Mouse (Mus musculus) CH12.LX (cell line): ENCODE data around the gene Gm27029. TPM values are rescaled to one million over a fixed set of nuclear protein-coding genes. Genes with fewer than 3 reads are reported as not detected.

Experiments used
- DNase-seq: peaks from one replicate; pipeline ENCODE4 v3.0.0-alpha.2; 2013; ENCODE audit errors: extremely low read depth
- H3K27ac ChIP-seq: 2 replicates; pipeline ENCODE4 v1.5.1; 2012; ENCODE audit warnings: low read depth, mild to moderate bottlenecking, control low read depth, moderate library complexity; ENCODE audit not compliant: insufficient read depth
- H3K27me3 ChIP-seq: replicated peaks from 2 replicates; pipeline ENCODE3; 2012; ENCODE audit warnings: inconsistent platforms
- H3K36me3 ChIP-seq, 2 experiments: replicated peaks in 1 of 2; 2 replicates each; pipeline versions ENCODE3 to v1.6.1; 2012; ENCODE audit warnings: inconsistent platforms in 1 of 2, low read length in 1 of 2, mild to moderate bottlenecking in 1 of 2, mixed read lengths in 1 of 2, moderate library complexity in 1 of 2; ENCODE audit not compliant: control insufficient read depth in 1 of 2, insufficient read depth in 1 of 2
- H3K4me1 ChIP-seq, 2 experiments: 2 replicates each; pipeline ENCODE4 v1.6.1; 2012; ENCODE audit warnings: inconsistent platforms in 1 of 2, moderate library complexity in 1 of 2; ENCODE audit not compliant: insufficient read depth in 2 of 2, control insufficient read depth in 1 of 2
- H3K4me2 ChIP-seq: 2 replicates; pipeline ENCODE4 v1.6.1; 2012; ENCODE audit warnings: low read depth, mild to moderate bottlenecking, control low read depth; ENCODE audit not compliant: poor library complexity, insufficient read depth, severe bottlenecking
- H3K4me3 ChIP-seq, 3 experiments: fragments of 150-350 bp in 1 of 3; sonication (generic) in 1 of 3; replicated peaks in 1 of 3; 2 replicates each; pipeline versions ENCODE3 to v1.5.1; 2011 to 2012; ENCODE audit warnings: low read depth in 2 of 3, low read length in 2 of 3, mild to moderate bottlenecking in 2 of 3, moderate library complexity in 2 of 3, control low read depth in 1 of 3, improper control_type of control experiment in 1 of 3, inconsistent platforms in 1 of 3, mixed read lengths in 1 of 3; ENCODE audit not compliant: poor library complexity in 1 of 3
- H3K79me2 ChIP-seq: replicated peaks from 2 replicates; pipeline ENCODE4 v1.6.1; 2012; ENCODE audit warnings: mild to moderate bottlenecking, moderate library complexity; ENCODE audit not compliant: control insufficient read depth, poor library complexity, insufficient read depth, severe bottlenecking; ENCODE audit errors: extremely low read depth
- H3K9ac ChIP-seq: 2 replicates; pipeline ENCODE4 v1.6.1; 2012; ENCODE audit warnings: low read depth, mild to moderate bottlenecking, control low read depth, moderate library complexity; ENCODE audit not compliant: insufficient read depth
- H3K9me3 ChIP-seq: replicated peaks from 2 replicates; pipeline ENCODE3; 2012; ENCODE audit warnings: low read length, inconsistent platforms, mixed read lengths
- CHD1 ChIP-seq: IDR thresholded peaks from 2 replicates; pipeline ENCODE4 v1.6.1; 2012; ENCODE audit warnings: low read depth, low read length, improper control_type of control experiment, inconsistent platforms
- CHD2 ChIP-seq: IDR thresholded peaks from 2 replicates; pipeline ENCODE4 v1.6.1; 2011; ENCODE audit warnings: low read length, improper control_type of control experiment
- CTCF ChIP-seq, 2 experiments: IDR thresholded peaks in 1 of 2; conservative IDR thresholded peaks in 1 of 2; 2 replicates each; pipeline ENCODE4 v1.5.1; 2011 to 2012; ENCODE audit warnings: low read depth in 2 of 2, low read length in 2 of 2, improper control_type of control experiment in 1 of 2, inconsistent platforms in 1 of 2, mild to moderate bottlenecking in 1 of 2, moderate library complexity in 1 of 2
- EP300 ChIP-seq: IDR thresholded peaks from 2 replicates; pipeline ENCODE4 v1.6.1; 2011; ENCODE audit warnings: low read length, improper control_type of control experiment
- GABPA ChIP-seq: IDR thresholded peaks from 2 replicates; pipeline ENCODE4 v1.6.1; 2012; ENCODE audit warnings: low read depth, low read length, improper control_type of control experiment, inconsistent platforms; ENCODE audit not compliant: insufficient replicate concordance
- HCFC1 ChIP-seq: IDR thresholded peaks from 2 replicates; pipeline ENCODE4 v1.6.1; 2012; ENCODE audit warnings: low read depth, mild to moderate bottlenecking, inconsistent platforms, low read length, improper control_type of control experiment
- IRF4 ChIP-seq: IDR thresholded peaks from 2 replicates; pipeline ENCODE4 v1.6.1; 2014; ENCODE audit warnings: low read depth, mild to moderate bottlenecking, inconsistent platforms, low read length, improper control_type of control experiment
- MAZ ChIP-seq: IDR thresholded peaks from 2 replicates; pipeline ENCODE4 v1.6.1; 2012; ENCODE audit warnings: low read depth, mild to moderate bottlenecking, inconsistent platforms, low read length, improper control_type of control experiment, moderate library complexity
- MEF2A ChIP-seq: IDR thresholded peaks from 2 replicates; pipeline ENCODE4 v1.6.1; 2014; ENCODE audit warnings: low read depth, mild to moderate bottlenecking, inconsistent platforms, low read length, improper control_type of control experiment, borderline replicate concordance
- MYC ChIP-seq: IDR thresholded peaks from 2 replicates; pipeline ENCODE4 v1.6.1; 2011; ENCODE audit warnings: low read depth, mild to moderate bottlenecking, improper control_type of control experiment, low read length
- POLR2AphosphoS2 ChIP-seq: IDR thresholded peaks from 2 replicates; pipeline ENCODE4 v1.6.1; 2011; ENCODE audit warnings: low read depth, low read length, improper control_type of control experiment
- RAD21 ChIP-seq: IDR thresholded peaks from 2 replicates; pipeline ENCODE4 v1.6.1; 2011; ENCODE audit warnings: low read depth, mild to moderate bottlenecking, low read length, improper control_type of control experiment, moderate library complexity
- RCOR1 ChIP-seq: conservative IDR thresholded peaks from 2 replicates; pipeline ENCODE4 v1.6.1; 2012; ENCODE audit warnings: low read depth, mild to moderate bottlenecking, inconsistent platforms, low read length, improper control_type of control experiment
- SIN3A ChIP-seq: IDR thresholded peaks from 2 replicates; pipeline ENCODE4 v1.6.1; 2012; ENCODE audit warnings: low read length, improper control_type of control experiment, inconsistent platforms
- SMC3 ChIP-seq: IDR thresholded peaks from 2 replicates; pipeline ENCODE4 v1.6.1; 2011; ENCODE audit warnings: low read depth, low read length, improper control_type of control experiment
- TCF12 ChIP-seq: IDR thresholded peaks from 2 replicates; pipeline ENCODE4 v1.6.1; 2014; ENCODE audit warnings: low read depth, mild to moderate bottlenecking, inconsistent platforms, low read length, improper control_type of control experiment
- UBTF ChIP-seq: IDR thresholded peaks from 2 replicates; pipeline ENCODE4 v1.6.1; 2012; ENCODE audit warnings: low read depth, mild to moderate bottlenecking, inconsistent platforms, low read length, improper control_type of control experiment, moderate library complexity
- USF1 ChIP-seq: IDR thresholded peaks from 2 replicates; pipeline ENCODE4 v1.6.1; 2014; ENCODE audit warnings: low read depth, mild to moderate bottlenecking, inconsistent platforms, low read length, improper control_type of control experiment
- USF2 ChIP-seq: conservative IDR thresholded peaks from 2 replicates; pipeline ENCODE4 v1.6.1; 2011; ENCODE audit warnings: low read depth, low read length, improper control_type of control experiment
- dilution Hi-C: fragments of 300-500 bp; cut with MboI; formaldehyde crosslinking; loops from 2 replicates; pipeline ENCODE4 v1.14.3; 2020; ENCODE audit warnings: low sequenced_read_pairs; ENCODE audit not compliant: extremely low pct_unique_long_range_greater_than_20kb, extremely low pct_ligation_motif_present
- in situ Hi-C: fragments of 300-500 bp; cut with MboI; formaldehyde crosslinking; loops from 3 replicates; pipeline ENCODE4 v1.14.3; 2019; ENCODE audit warnings: low sequenced_read_pairs, low pct_ligation_motif_present, low pct_unique_long_range_greater_than_20kb, mixed read lengths
- polyA plus RNA-seq: library from polyadenylated mRNA; unstranded; fragments of >175 nt; gene quantifications from 2 replicates; pipeline ENCODE4 v1.2.1, GENCODE M21; 2012; ENCODE audit warnings: low read depth; ENCODE audit not compliant: insufficient read length
- total RNA-seq, 2 experiments: library from RNA; depleted of rRNA; stranded (reverse); fragments of 300-350 nt in 1 of 2; fragments of >200 nt in 1 of 2; gene quantifications; 2 replicates each; pipeline ENCODE4 v1.2.3; 2012 to 2014

The Gm27029 gene
- total and polyA plus RNA-seq, 3 experiments = 1.7 to 8.3 (median 6.2) TPM

GRCm38 (mm10) chr11:101457631-101458030 is 33.0 kb upstream of the Gm27029 start:
- 0 out of 2 replicates have a peak, but pooled peaks cover 3% of the 10 kb centered on the region for H3K79me2 ChIP-seq
- no peak for DNase-seq
- no peak overlapping the region for H3K4me3 ChIP-seq
- dilution Hi-C loops (no loop called here), in situ Hi-C loops (no loop called here)
- H3K36me3 ChIP-seq = peaks cover 48 to 92% of the 10 kb centered on the region in 2 experiments
- H3K27ac ChIP-seq = no peak overlapping the region
- H3K9ac ChIP-seq = no peak overlapping the region
- no peaks in the 10 kb centered on the region for H3K27me3 ChIP-seq
- H3K4me1 ChIP-seq = peaks cover 5 to 38% of the 10 kb centered on the region in 2 experiments
- TF ChIP-seq EP300 (no peak), CHD2 (no peak), RAD21 (no peak), POLR2AphosphoS2 (no peak), SIN3A (no peak)
- no peaks in the 10 kb centered on the region for H3K9me3 ChIP-seq
- H3K4me2 ChIP-seq = no peak overlapping the region

DNA sequence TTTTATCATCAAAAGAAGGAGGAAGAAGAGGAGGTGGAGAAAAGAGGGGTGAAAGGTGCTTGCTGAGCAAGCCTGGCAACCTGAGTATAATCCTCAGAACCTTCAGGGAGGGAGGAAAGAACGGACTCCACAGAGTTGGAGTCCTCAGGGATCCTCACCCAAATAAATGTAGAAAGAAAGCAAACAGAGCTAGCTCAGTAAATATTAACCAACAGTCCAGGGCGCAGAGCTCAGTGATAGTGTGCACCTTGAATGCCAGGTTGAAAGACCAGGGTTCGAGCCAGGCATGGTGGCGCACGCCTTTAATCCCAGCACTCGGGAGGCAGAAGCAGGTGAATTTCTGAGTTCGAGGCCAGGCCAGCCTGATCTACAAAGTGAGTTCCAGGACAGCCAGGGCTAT is 31.0 kb upstream of the Gm27029 start:
- DNase-seq = no peak
- Histone ChIP-seq H3K27me3 (no peaks in the 10 kb centered on the region), H3K4me2 (no peak overlapping the region), H3K4me3 (no peak overlapping the region), H3K9ac (no peak overlapping the region), H3K27ac (no peak overlapping the region), H3K36me3 (peaks cover 39 to 90% of the 10 kb centered on the region in 2 experiments), H3K4me1 (peaks cover 0 to 44% of the 10 kb centered on the region in 2 experiments; a peak in 3 of 4 replicates), H3K79me2 (0 out of 2 replicates have a peak, but pooled peaks cover 3% of the 10 kb centered on the region), H3K9me3 (no peaks in the 10 kb centered on the region)
- TF ChIP-seq MEF2A = no peak
- TF ChIP-seq MYC = no peak
- TF ChIP-seq GABPA = no peak
- TF ChIP-seq HCFC1 = no peak
- no peak for TF ChIP-seq USF1
- TF ChIP-seq IRF4 = no peak
- no peak for TF ChIP-seq CHD1
- no peak for TF ChIP-seq RCOR1
- no peak for TF ChIP-seq MAZ
- no peak for TF ChIP-seq SMC3
- no peak for TF ChIP-seq CTCF (conservative IDR thresholded peaks at IDR 0.05 in 1 of 2, IDR thresholded peaks at IDR 0.05 in 1 of 2; ENCODE audit: low read depth in 2 of 2, low read length in 2 of 2)
- TF ChIP-seq TCF12 = no peak
- no peak for TF ChIP-seq UBTF
- no peak for TF ChIP-seq USF2
- dilution Hi-C loops (no loop called here), in situ Hi-C loops (no loop called here)
